Mouse (Mus musculus) olfactory bulb, adult 2 months (tissue): Measurements from ENCODE around the gene Plaur. TPM values are rescaled to one million over a fixed set of nuclear protein-coding genes. Genes with fewer than 3 reads are reported as not detected.

Experiments used
- H3K27ac ChIP-seq: fragments of 200-500 bp; 2 replicates; pipeline ENCODE4 v1.5.1; 2012; ENCODE audit warnings: low read depth, low read length; ENCODE audit not compliant: insufficient read depth
- H3K4me1 ChIP-seq: fragments of 200-500 bp; 2 replicates; pipeline ENCODE4 v1.6.1; 2012; ENCODE audit warnings: low read length; ENCODE audit not compliant: control insufficient read depth, insufficient read depth
- H3K4me3 ChIP-seq: fragments of 200-500 bp; 2 replicates; pipeline ENCODE4 v1.5.1; 2012; ENCODE audit warnings: mild to moderate bottlenecking, low read depth, low read length, moderate library complexity; ENCODE audit not compliant: insufficient read depth
- CTCF ChIP-seq: fragments of 200-500 bp; IDR thresholded peaks from 2 replicates; pipeline ENCODE4 v1.5.1; 2012; ENCODE audit warnings: low read depth, mild to moderate bottlenecking, low read length, moderate library complexity; ENCODE audit not compliant: insufficient read depth
- POLR2A ChIP-seq: fragments of 200-500 bp; IDR thresholded peaks from 2 replicates; pipeline ENCODE4 v1.6.1; 2012; ENCODE audit warnings: mild to moderate bottlenecking, low read depth, low read length, moderate library complexity; ENCODE audit not compliant: insufficient read depth
- WGBS: fragments of 180-500 bp; shearing (Covaris S2); methylation state at CpG from one replicate; pipeline ENCODE4 v1.1.7; 2018; 5-methylcytosine and 5-hydroxymethylcytosine counted together
- polyA plus RNA-seq: library from polyadenylated mRNA; stranded (reverse); fragments of >200 nt; gene quantifications from 2 replicates; pipeline ENCODE4 v1.2.4, GENCODE M21; 2012; ENCODE audit warnings: low replicate concordance; ENCODE audit not compliant: missing spikeins, insufficient read depth, insufficient read length

The Plaur gene
- polyA plus RNA-seq, 1 experiment = not detected

GRCm38 (mm10) chr7:24500929-24501328 is 38.6 kb downstream of the Plaur start:
- Histone ChIP-seq H3K27ac (no peak overlapping the region), H3K4me3 (no peak overlapping the region), H3K4me1 (peaks cover 16% of the 10 kb centered on the region)
- TF ChIP-seq POLR2A (no peak), CTCF (no peak)
- WGBS = 53% methylated on average over 7 of the region's 7 CpGs

GRCm38 (mm10) chr7:24501492-24501891 is 39.2 kb downstream of the Plaur start:
- Histone ChIP-seq H3K4me1 (peaks cover 16% of the 10 kb centered on the region), H3K27ac (no peak overlapping the region), H3K4me3 (no peak overlapping the region)
- WGBS = 66% methylated on average over 21 of the region's 21 CpGs
- TF ChIP-seq POLR2A (no peak), CTCF (0 out of 2 replicates have a peak, but pooled peaks have one; percentile 9)

DNA sequence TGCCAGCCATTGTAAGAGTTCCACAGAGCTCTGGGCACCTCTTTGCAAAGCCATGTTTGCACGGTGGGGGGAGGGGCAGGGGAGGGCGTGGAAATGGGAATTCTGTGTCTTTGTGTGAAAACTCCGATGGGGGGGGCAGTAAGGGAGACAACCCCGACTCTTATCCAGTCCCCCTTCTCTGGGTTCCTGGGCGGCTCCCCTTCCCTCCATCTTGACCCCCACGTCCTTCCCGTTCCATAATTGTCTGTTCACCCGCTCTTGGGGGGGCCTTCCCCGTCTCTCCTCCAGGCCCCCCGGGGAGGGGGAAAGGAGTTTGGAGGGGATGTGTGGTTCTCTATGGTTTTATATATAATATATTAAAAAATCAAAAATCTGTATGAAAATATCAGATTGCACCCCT is 41.7 kb downstream of the Plaur start:
- 23% methylated on average over 10 of the region's 10 CpGs for WGBS
- Histone ChIP-seq H3K4me1 (peaks cover 16% of the 10 kb centered on the region), H3K4me3 (no peak overlapping the region), H3K27ac (no peak overlapping the region)
- TF ChIP-seq POLR2A (no peak), CTCF (no peak)

- WGBS = 53% methylated on average over 4 of the region's 4 CpGs
- no peak for TF ChIP-seq POLR2A
- TF ChIP-seq CTCF = no peak
- Histone ChIP-seq H3K27ac (no peak overlapping the region), H3K4me1 (peaks cover 16% of the 10 kb centered on the region), H3K4me3 (no peak overlapping the region)
Measured at GRCm38 (mm10) chr7:24504868-24505267, 42.6 kb downstream of the Plaur start.

- 11% methylated on average over 15 of the region's 15 CpGs for WGBS
- TF ChIP-seq CTCF (no peak), POLR2A (no peak)
- H3K27ac ChIP-seq = peak overlapping the region; percentile 83
- no peak overlapping the region for H3K4me3 ChIP-seq
- peaks cover 16% of the 10 kb centered on the region for H3K4me1 ChIP-seq
Measured at GRCm38 (mm10) chr7:24505447-24506064, 43.3 kb downstream of the Plaur start.

DNA sequence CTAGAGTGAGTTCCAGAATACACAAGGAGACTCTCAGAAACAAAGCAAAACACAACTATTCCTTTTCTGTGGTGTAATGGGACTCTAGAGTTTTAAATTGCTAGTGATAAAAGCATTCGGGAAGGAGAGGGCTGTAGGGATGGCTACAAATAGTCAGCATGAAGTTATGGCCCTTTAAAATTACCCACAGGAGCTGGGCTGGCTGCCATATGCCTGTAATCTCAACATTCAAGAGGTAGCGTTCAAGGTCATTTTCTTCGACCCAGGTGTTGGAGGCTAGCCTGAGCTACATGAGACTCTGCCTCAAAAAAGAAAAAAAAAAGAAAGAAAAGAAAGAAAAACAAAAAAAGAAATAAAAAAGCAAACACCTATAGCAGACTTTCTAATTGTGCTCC is 43.8 kb downstream of the Plaur start:
- H3K4me1 ChIP-seq = peaks cover 16% of the 10 kb centered on the region
- 5% methylated on average over 3 of the region's 3 CpGs for WGBS
- no peak overlapping the region for H3K4me3 ChIP-seq
- H3K27ac ChIP-seq = peak overlapping the region; percentile 83
- TF ChIP-seq POLR2A = no peak
- no peak for TF ChIP-seq CTCF

DNA sequence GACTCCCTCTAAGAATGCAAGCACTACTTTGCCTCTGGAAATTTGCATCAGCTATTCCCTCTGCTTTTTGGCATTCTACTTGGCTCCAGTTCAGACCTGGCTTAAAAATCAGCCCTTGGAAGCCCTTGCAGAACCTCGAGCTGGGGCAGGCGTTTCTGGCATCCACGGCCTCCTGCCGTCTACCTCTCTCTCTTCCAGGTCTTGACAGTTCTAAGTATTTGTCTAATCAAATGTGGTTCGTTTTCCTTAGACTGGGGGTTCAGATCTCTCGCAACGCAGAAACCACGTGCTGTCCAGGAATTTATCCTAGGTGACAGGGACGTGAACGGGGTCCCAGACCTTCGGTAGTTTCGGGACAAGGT is 44.2 kb downstream of the Plaur start:
- peak overlapping the region; percentile 83 for H3K27ac ChIP-seq
- WGBS = under 1% methylated on average over 12 of the region's 12 CpGs
- peaks cover 16% of the 10 kb centered on the region for H3K4me1 ChIP-seq
- peak overlapping the region; percentile 57 for H3K4me3 ChIP-seq
- TF ChIP-seq POLR2A = no peak
- TF ChIP-seq CTCF = no peak

- Histone ChIP-seq H3K4me3 (peak within 1 kb of the TSS; percentile 57), H3K4me1 (peaks cover 16% of the 10 kb centered on the region), H3K27ac (peak within 1 kb of the TSS; percentile 83)
- under 1% methylated on average over 84 of the region's 84 CpGs for WGBS
- TF ChIP-seq POLR2A (peak; percentile 52), CTCF (no peak)
Measured at GRCm38 (mm10) chr7:24506838-24507725, 44.8 kb downstream of the Plaur start, which contains the start of gene Zfp428. TSS of gene Zfp428 (plus strand) at chr7:24507006.

GRCm38 (mm10) chr7:24507726-24508114 is 45.4 kb downstream of the Plaur start:
- WGBS = under 1% methylated on average over 20 of the region's 20 CpGs
- H3K4me1 ChIP-seq = peaks cover 16% of the 10 kb centered on the region
- H3K4me3 ChIP-seq = peak overlapping the region; percentile 57
- no peak for TF ChIP-seq POLR2A
- peak overlapping the region; percentile 83 for H3K27ac ChIP-seq
